Mouse (Mus musculus) intestine, embryonic 14.5 days (tissue): Measurements from ENCODE around the gene Mark2. TPM values are rescaled to one million over a fixed set of nuclear protein-coding genes. Genes with fewer than 3 reads are reported as not detected.

Experiments
- ATAC-seq: fragments of 200-750 bp; cut with Nextera tagmentation; replicated peaks from 2 replicates; pipeline ENCODE4 v1.8.0; 2017; ENCODE audit warnings: low read depth, moderate number of reproducible peaks, moderate TSS enrichment, moderate library complexity; ENCODE audit not compliant: low FRiP score, low TSS enrichment
- DNase-seq: peaks from one replicate; pipeline ENCODE4 v3.0.0-alpha.2; 2018; ENCODE audit warnings: low spot score
- H3K27ac ChIP-seq: fragments of 300-500 bp; sonication (generic); 2 replicates; pipeline ENCODE4 v1.5.1; 2014; ENCODE audit warnings: low read depth, mild to moderate bottlenecking, control low read depth
- H3K27me3 ChIP-seq: fragments of 300-500 bp; sonication (generic); replicated peaks from 2 replicates; pipeline ENCODE4 v1.6.1; 2014; ENCODE audit warnings: low read length, control low read depth; ENCODE audit not compliant: control insufficient read depth, insufficient read depth
- H3K36me3 ChIP-seq: fragments of 300-500 bp; sonication (generic); 2 replicates; pipeline ENCODE4 v1.6.1; 2014; ENCODE audit warnings: low read length, control low read depth; ENCODE audit not compliant: control insufficient read depth, insufficient read depth
- H3K4me1 ChIP-seq: fragments of 300-500 bp; sonication (generic); replicated peaks from 2 replicates; pipeline ENCODE4 v1.6.1; 2014; ENCODE audit warnings: low read length, control low read depth, mixed read lengths; ENCODE audit not compliant: control insufficient read depth, insufficient read depth
- H3K4me2 ChIP-seq: fragments of 300-500 bp; sonication (generic); 2 replicates; pipeline ENCODE4 v1.6.1; 2014; ENCODE audit warnings: low read length
- H3K4me3 ChIP-seq: fragments of 300-500 bp; sonication (generic); 2 replicates; pipeline ENCODE4 v1.5.1; 2014; ENCODE audit warnings: low read depth, low read length, control low read depth, mixed read lengths
- H3K9ac ChIP-seq: fragments of 300-500 bp; sonication (generic); 2 replicates; pipeline ENCODE4 v1.6.1; 2014; ENCODE audit warnings: mild to moderate bottlenecking, low read length
- H3K9me3 ChIP-seq: fragments of 300-500 bp; sonication (generic); 2 replicates; pipeline ENCODE4 v1.6.1; 2016; ENCODE audit warnings: low read length, control low read depth; ENCODE audit not compliant: control insufficient read depth
- WGBS: fragments of 180-500 bp; shearing (Covaris S2); extraction: QIAGEN DNeasy Blood & Tissue Kit; methylation state at CpG from one replicate; pipeline ENCODE4 v1.1.7; 2014; 5-methylcytosine and 5-hydroxymethylcytosine counted together
- polyA plus RNA-seq: library from polyadenylated mRNA; unstranded; fragments of >200 nt; fragmentation: Nextera tagmentation; extraction: Ambion mirVana; gene quantifications from 2 replicates; pipeline ENCODE4 v1.2.1, GENCODE M21; 2014

The Mark2 gene
- polyA plus RNA-seq, 1 experiment from 2014 or later, result 54.0 TPM

DNA sequence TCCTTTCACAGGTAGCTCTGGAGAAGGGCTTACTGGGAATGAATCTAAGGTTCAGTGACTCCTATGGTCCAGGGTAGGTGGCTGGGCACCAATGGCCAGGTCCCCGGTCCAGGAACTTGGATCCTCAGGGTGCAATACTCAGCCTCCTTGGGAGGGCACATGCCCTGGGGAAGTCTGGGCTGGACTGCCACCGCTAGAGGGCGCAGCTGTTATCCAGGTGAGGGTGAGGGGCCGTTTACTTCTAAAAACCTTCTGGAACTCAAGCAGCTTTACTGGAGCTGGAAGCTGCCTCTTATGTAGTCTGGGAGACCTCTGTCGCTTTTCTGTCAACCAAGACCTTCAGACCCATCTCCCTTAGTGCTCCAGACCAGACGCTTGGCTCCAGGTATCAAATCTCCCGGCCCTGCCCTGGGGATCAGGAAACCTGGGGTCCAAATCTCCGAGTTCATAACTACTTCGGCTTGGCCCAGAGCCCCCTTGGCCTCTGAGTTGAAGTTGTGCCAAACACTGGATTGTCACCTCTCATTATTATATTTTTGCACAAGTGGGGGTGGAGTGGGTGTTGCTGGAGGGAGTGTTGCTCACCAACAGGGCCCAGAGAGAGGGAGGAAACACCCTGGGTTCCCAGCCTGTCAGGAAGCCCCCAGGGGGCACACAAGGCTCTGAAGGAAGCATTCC, 77.4 kb downstream of the Mark2 start:
- Histone ChIP-seq H3K36me3 (no peaks in the 10 kb centered on the region), H3K9me3 (no peaks in the 10 kb centered on the region), H3K4me2 (no peak overlapping the region), H3K4me1 (peaks cover 40% of the 10 kb centered on the region), H3K27me3 (no peaks in the 10 kb centered on the region), H3K4me3 (no peak overlapping the region), H3K27ac (0 out of 2 replicates have a peak overlapping the region, but pooled peaks have one; percentile 33), H3K9ac (no peak overlapping the region)
- DNase-seq (peak; percentile 95), ATAC-seq (0 out of 2 replicates have a peak, but pooled peaks have one; percentile 24)
- WGBS, result 19% methylated on average over 9 of the region's 9 CpGs

- ATAC-seq, result no peak
- H3K4me1 ChIP-seq, result peaks cover 35% of the 10 kb centered on the region
- WGBS, result 95% methylated on average over 1 of the region's 1 CpGs
- H3K9ac ChIP-seq, result no peak overlapping the region
- H3K4me2 ChIP-seq, result no peak overlapping the region
- H3K4me3 ChIP-seq, result no peak overlapping the region
- no peaks in the 10 kb centered on the region for H3K27me3 ChIP-seq
- H3K9me3 ChIP-seq, result no peaks in the 10 kb centered on the region
- no peak overlapping the region for H3K27ac ChIP-seq
- no peak for DNase-seq
- no peaks in the 10 kb centered on the region for H3K36me3 ChIP-seq
These were observed 79.1 kb downstream of the Mark2 start for GRCm38 (mm10) chr19:7262592-7262991.

- Histone ChIP-seq H3K9me3 (no peaks in the 10 kb centered on the region), H3K4me1 (peaks cover 29% of the 10 kb centered on the region), H3K4me2 (no peak overlapping the region), H3K36me3 (no peaks in the 10 kb centered on the region), H3K27me3 (no peaks in the 10 kb centered on the region), H3K9ac (no peak overlapping the region), H3K27ac (no peak overlapping the region), H3K4me3 (no peak overlapping the region)
- 89% methylated on average over 3 of the region's 3 CpGs for WGBS
- no peak for DNase-seq
- ATAC-seq, result no peak
These were observed 79.7 kb downstream of the Mark2 start for GRCm38 (mm10) chr19:7261964-7262363.

GRCm38 (mm10) chr19:7261476-7261875, 80.2 kb downstream of the Mark2 start:
- H3K27me3 ChIP-seq, result no peaks in the 10 kb centered on the region
- WGBS, result 92% methylated on average over 1 of the region's 1 CpGs
- peaks cover 24% of the 10 kb centered on the region for H3K4me1 ChIP-seq
- no peak for DNase-seq
- H3K4me2 ChIP-seq, result no peak overlapping the region
- H3K36me3 ChIP-seq, result no peaks in the 10 kb centered on the region
- H3K9ac ChIP-seq, result no peak overlapping the region
- no peak overlapping the region for H3K4me3 ChIP-seq
- no peaks in the 10 kb centered on the region for H3K9me3 ChIP-seq
- no peak overlapping the region for H3K27ac ChIP-seq
- ATAC-seq, result no peak

- Histone ChIP-seq H3K4me3 (no peak overlapping the region), H3K36me3 (no peaks in the 10 kb centered on the region), H3K4me1 (no peaks in the 10 kb centered on the region), H3K27ac (no peak overlapping the region), H3K9me3 (no peaks in the 10 kb centered on the region), H3K4me2 (no peak overlapping the region), H3K27me3 (no peaks in the 10 kb centered on the region), H3K9ac (no peak overlapping the region)
- DNase-seq, result no peak
- no peak for ATAC-seq
- WGBS, result 85% methylated on average over 5 of the region's 5 CpGs
These were observed 83.8 kb downstream of the Mark2 start for GRCm38 (mm10) chr19:7257881-7258280.

DNA sequence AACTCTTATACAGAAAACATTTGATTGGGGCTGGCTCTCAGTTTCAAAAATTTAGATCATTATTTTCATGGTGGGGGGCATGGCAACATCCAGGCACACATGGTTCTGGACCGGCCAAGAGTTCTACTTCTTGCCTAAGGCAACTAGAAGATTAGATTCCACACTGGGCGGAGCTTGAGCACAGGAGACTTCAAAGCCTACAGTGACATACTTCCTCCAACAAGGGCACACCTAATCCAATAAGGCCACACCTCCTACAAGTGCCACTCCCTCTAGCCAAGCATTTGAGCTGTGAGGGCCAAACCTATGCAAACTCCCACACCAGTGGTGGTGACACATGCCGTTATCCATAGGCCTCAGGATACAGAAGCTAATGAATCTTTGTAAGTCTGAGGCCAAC, 95.6 kb downstream of the Mark2 start:
- Histone ChIP-seq H3K27ac (no peak overlapping the region), H3K4me2 (no peak overlapping the region), H3K9ac (no peak overlapping the region), H3K27me3 (no peaks in the 10 kb centered on the region), H3K9me3 (no peaks in the 10 kb centered on the region), H3K36me3 (no peaks in the 10 kb centered on the region), H3K4me3 (no peak overlapping the region), H3K4me1 (no peaks in the 10 kb centered on the region; the same call in 1 of the 2 replicates)
- DNase-seq, result no peak
- WGBS, result 71% methylated on average over 3 of the region's 3 CpGs
- no peak for ATAC-seq

DNA sequence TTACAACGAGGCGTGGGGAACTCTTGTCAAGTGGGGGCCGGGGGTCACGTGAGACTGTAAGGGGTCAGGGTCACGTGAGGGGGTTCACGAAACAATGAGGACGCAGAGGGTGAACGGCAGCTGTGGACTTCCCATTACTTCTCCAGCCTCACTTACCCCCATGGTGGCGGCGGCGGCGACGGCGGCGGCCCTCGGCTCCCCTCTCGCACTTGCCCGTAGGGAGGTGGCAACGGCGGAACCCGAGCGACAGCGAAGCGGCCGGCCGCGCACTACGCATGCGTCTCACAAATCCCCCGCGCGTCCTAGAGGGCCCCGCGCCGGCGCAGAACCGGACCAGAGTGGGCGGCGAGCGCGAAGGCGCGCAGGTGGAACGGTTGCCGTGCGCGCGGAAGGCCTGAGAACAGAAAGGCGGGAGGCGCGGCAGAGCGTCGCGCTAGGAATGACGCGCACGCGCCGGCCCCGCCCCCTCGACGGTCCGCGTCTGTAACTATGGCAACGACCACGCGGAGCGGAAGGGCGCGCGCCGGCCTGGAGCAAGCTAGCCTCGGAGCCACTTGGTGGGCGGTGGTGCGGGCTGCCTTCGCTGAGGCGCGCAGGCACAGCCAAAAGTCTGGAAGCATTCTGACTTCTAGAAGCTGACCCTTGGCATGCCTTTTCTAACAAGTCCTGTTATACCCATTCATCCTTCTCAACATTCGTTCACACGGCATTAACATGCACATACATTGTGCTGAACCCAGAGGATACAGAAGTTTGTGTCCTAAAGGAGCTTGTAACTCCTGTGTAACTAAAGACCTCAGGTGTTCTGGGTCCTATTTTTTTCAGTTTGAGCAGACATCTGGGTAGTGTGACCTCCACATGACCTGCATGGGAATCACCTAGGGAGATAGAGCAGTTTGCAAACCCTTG, 100.6 kb downstream of the Mark2 start, which contains the start of gene Naa40:
Gene Naa40, minus strand, starts transcription at position 402 of the 909 bp plus-strand sequence.
- H3K27me3 ChIP-seq, result no peaks in the 10 kb centered on the region
- H3K4me1 ChIP-seq, result peaks cover 11% of the 10 kb centered on the region
- ATAC-seq (peak; percentile 96), DNase-seq (peak; percentile 96)
- peak within 1 kb of the TSS; percentile 96 for H3K4me2 ChIP-seq
- H3K9me3 ChIP-seq, result no peaks in the 10 kb centered on the region
- under 1% methylated on average over 80 of the region's 80 CpGs for WGBS
- peaks cover 20% of the 10 kb centered on the region for H3K36me3 ChIP-seq
- peak within 1 kb of the TSS; percentile 81 for H3K27ac ChIP-seq
- H3K4me3 ChIP-seq, result peak within 1 kb of the TSS; percentile 74
- H3K9ac ChIP-seq, result peak within 1 kb of the TSS; percentile 77

GRCm38 (mm10) chr19:7240291-7240690, 101.4 kb downstream of the Mark2 start:
- H3K9me3 ChIP-seq, result no peaks in the 10 kb centered on the region
- H3K4me3 ChIP-seq, result peak overlapping the region; percentile 74
- H3K36me3 ChIP-seq, result peaks cover 20% of the 10 kb centered on the region
- 3% methylated on average over 13 of the region's 13 CpGs for WGBS
- no peaks in the 10 kb centered on the region for H3K27me3 ChIP-seq
- peaks cover 11% of the 10 kb centered on the region for H3K4me1 ChIP-seq
- H3K4me2 ChIP-seq, result peak overlapping the region; percentile 96
- peak overlapping the region; percentile 77 for H3K9ac ChIP-seq
- peak overlapping the region; percentile 81; the same call in 1 of the 2 replicates for H3K27ac ChIP-seq
- peak; percentile 68 for DNase-seq
- ATAC-seq, result peak; percentile 26
